In the genomic region with DNA sequence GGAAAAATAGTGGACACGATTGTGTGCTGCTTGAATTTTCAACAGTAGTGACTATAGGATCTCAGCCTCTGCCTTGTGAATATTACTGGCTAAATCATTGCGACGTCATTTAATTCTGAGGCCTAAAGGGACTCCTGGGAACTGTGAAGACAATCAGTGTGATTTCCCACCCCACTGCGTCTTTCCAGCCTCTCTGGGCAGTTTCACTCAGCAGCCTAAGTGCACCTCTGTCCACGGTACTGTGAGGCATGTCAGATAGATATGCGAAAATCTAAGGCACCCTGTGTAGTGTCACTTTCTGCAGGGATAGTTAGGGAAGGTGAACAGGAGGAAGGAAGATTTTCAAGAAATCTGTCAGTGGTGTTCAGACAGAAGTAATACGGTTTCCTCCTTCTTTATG, we compare ENCODE assay signal across 9 mouse cellular contexts. TPM values are rescaled to one million over a fixed set of nuclear protein-coding genes. Genes with fewer than 3 reads are reported as not detected.
DNase-seq lines count a peak whose midpoint lies in the region; ATAC-seq and TF ChIP-seq lines count a peak whose summit lies in the region.
"Had no signal": no experiment of that assay in that cellular context is flagged by ENCODE, and none has a peak within 500 bp of the region (broad histone marks: within the 10 kb centered on the region; RNA-seq: fewer than 3 reads in every experiment).

No protein-coding gene starts in this region.

- no peak for ATAC-seq in midbrain, embryonic 11.5 days (ENCODE audit: low FRiP score)
- ATAC-seq in limb, embryonic 13.5 days (ENCODE audit: low FRiP score, low read depth): no peak
- no peak for ATAC-seq in stomach, postnatal 0 days (ENCODE audit: low FRiP score, low TSS enrichment)

- H3K4me2 ChIP-seq in midbrain, embryonic 11.5 days: no peak overlapping the region
- H3K4me2 ChIP-seq in limb, embryonic 13.5 days (replicated peaks): peak overlapping the region; percentile 96
- peak overlapping the region; percentile 96 for H3K4me2 ChIP-seq in stomach, postnatal 0 days (replicated peaks; ENCODE audit: low read depth)

- peaks cover 60% of the 10 kb centered on the region for H3K27me3 ChIP-seq in midbrain, embryonic 10.5 days (ENCODE audit: low read depth, poor library complexity, severe bottlenecking)
- peaks cover 35% of the 10 kb centered on the region for H3K27me3 ChIP-seq in midbrain, embryonic 11.5 days (ENCODE audit: control insufficient read depth, insufficient read depth, low read length)
- peaks cover 64% of the 10 kb centered on the region for H3K27me3 ChIP-seq in limb, embryonic 13.5 days
- H3K27me3 ChIP-seq in stomach, postnatal 0 days (ENCODE audit: control insufficient read depth, insufficient read depth, low read length): no peaks in the 10 kb centered on the region

- peak overlapping the region; percentile 70; the same call in 1 of the 2 replicates for H3K4me3 ChIP-seq in midbrain, embryonic 10.5 days
- no peak overlapping the region for H3K4me3 ChIP-seq in midbrain, embryonic 11.5 days (ENCODE audit: low read depth, low read length)
- peak overlapping the region; percentile 63; the same call in 1 of the 2 replicates for H3K4me3 ChIP-seq in limb, embryonic 13.5 days
- no peak overlapping the region for H3K4me3 ChIP-seq in stomach, postnatal 0 days (ENCODE audit: low read depth, low read length)

- DNase-seq in heart, adult 11 months: peak; percentile 63
- no peak for DNase-seq in heart, postnatal 14 days
- DNase-seq in midbrain, embryonic 10.5 days (ENCODE audit: low spot score): no peak
- no peak for DNase-seq in midbrain, embryonic 11.5 days (ENCODE audit: low spot score, missing footprints)
- DNase-seq in stomach, postnatal 0 days (ENCODE audit: low spot score): no peak
- DNase-seq in urinary bladder, postnatal 25 days (ENCODE audit: low spot score): no peak
- DNase-seq in kidney, postnatal 10 days: no peak

- H3K9ac ChIP-seq in midbrain, embryonic 11.5 days (ENCODE audit: low read length): no peak overlapping the region
- no peak overlapping the region for H3K9ac ChIP-seq in limb, embryonic 13.5 days
- no peak overlapping the region for H3K9ac ChIP-seq in stomach, postnatal 0 days (ENCODE audit: low read length)

- H3K36me3 ChIP-seq in midbrain, embryonic 10.5 days: no peaks in the 10 kb centered on the region
- H3K36me3 ChIP-seq in midbrain, embryonic 11.5 days (ENCODE audit: control insufficient read depth, insufficient read depth, low read length): no peaks in the 10 kb centered on the region
- H3K36me3 ChIP-seq in limb, embryonic 13.5 days: no peaks in the 10 kb centered on the region
- no peaks in the 10 kb centered on the region for H3K36me3 ChIP-seq in stomach, postnatal 0 days (ENCODE audit: control insufficient read depth, insufficient read depth, low read length)

- no peaks in the 10 kb centered on the region for H3K9me3 ChIP-seq in midbrain, embryonic 10.5 days (replicated peaks)
- no peaks in the 10 kb centered on the region for H3K9me3 ChIP-seq in midbrain, embryonic 11.5 days (ENCODE audit: control insufficient read depth, low read length)
- H3K9me3 ChIP-seq in limb, embryonic 13.5 days: no peaks in the 10 kb centered on the region
- no peaks in the 10 kb centered on the region for H3K9me3 ChIP-seq in stomach, postnatal 0 days (ENCODE audit: control insufficient read depth, low read length)

- intact Hi-C loops in heart, postnatal 14 days (cut with DNase I): no loop called here

- H3K4me1 ChIP-seq in midbrain, embryonic 10.5 days: peaks cover 22% of the 10 kb centered on the region
- H3K4me1 ChIP-seq in midbrain, embryonic 11.5 days (ENCODE audit: control insufficient read depth, insufficient read depth, low read length): peaks cover 13% of the 10 kb centered on the region
- H3K4me1 ChIP-seq in limb, embryonic 13.5 days: peaks cover 34% of the 10 kb centered on the region
- no peaks in the 10 kb centered on the region; the same call in 1 of the 2 replicates for H3K4me1 ChIP-seq in stomach, postnatal 0 days (replicated peaks; ENCODE audit: control insufficient read depth, insufficient read depth)

- WGBS in midbrain, embryonic 10.5 days: 55% methylated on average over 7 of the region's 7 CpGs
- 48% methylated on average over 7 of the region's 7 CpGs for WGBS in midbrain, embryonic 11.5 days
- 30% methylated on average over 7 of the region's 7 CpGs for WGBS in limb, embryonic 13.5 days
- 46% methylated on average over 7 of the region's 7 CpGs for WGBS in stomach, postnatal 0 days

- no peak for TF ChIP-seq EP300 in stomach, postnatal 0 days (optimal IDR thresholded peaks at IDR 0.05)

- no peak for TF ChIP-seq CTCF in stomach, postnatal 0 days (IDR thresholded peaks at IDR 0.05; ENCODE audit: low read depth)

- no peak overlapping the region for H3K27ac ChIP-seq in midbrain, embryonic 10.5 days (replicated peaks)
- no peak overlapping the region for H3K27ac ChIP-seq in midbrain, embryonic 11.5 days (ENCODE audit: low read depth, low read length)
- H3K27ac ChIP-seq in limb, embryonic 13.5 days: no peak overlapping the region
- H3K27ac ChIP-seq in stomach, postnatal 0 days (replicated peaks): no peak overlapping the region

RNA-seq across cellular contexts. Expression of gene Gng4, which starts 0.6 kb away (rescaled TPM):
- under 1 TPM; 0.19 to 0.27 TPM for total RNA-seq in heart, postnatal 14 days (2021)
- 0.53 and 1.4 TPM in 2 replicates for polyA plus RNA-seq in midbrain, embryonic 10.5 days (2016; fragmentation: Nextera tagmentation; extraction: Ambion mirVana)
- polyA plus RNA-seq in midbrain, embryonic 11.5 days (2014; fragmentation: Nextera tagmentation; extraction: Ambion mirVana): 2.0 and 2.6 TPM in 2 replicates
- 4.5 and 5.1 TPM in 2 replicates for polyA plus RNA-seq in limb, embryonic 13.5 days (2015; fragmentation: Nextera tagmentation; extraction: Ambion mirVana)
- polyA plus RNA-seq in stomach, postnatal 0 days (2015; fragmentation: Nextera tagmentation; extraction: Ambion mirVana): 5.5 and 6.2 TPM in 2 replicates
- total RNA-seq: common myeloid progenitor, adult 5-6 weeks had no signal

Comparison
In these comparisons a context has a peak if more than half of its experiments do, and no peak if none do; other contexts are left out.
1. H3K4me3 ChIP-seq: peak in midbrain, embryonic 10.5 days (single experiment) and limb, embryonic 13.5 days (single experiment); none in midbrain, embryonic 11.5 days (single experiment) and stomach, postnatal 0 days (single experiment).